Mouse (Mus musculus): ENCODE results near the gene Polr1e.

DNA sequence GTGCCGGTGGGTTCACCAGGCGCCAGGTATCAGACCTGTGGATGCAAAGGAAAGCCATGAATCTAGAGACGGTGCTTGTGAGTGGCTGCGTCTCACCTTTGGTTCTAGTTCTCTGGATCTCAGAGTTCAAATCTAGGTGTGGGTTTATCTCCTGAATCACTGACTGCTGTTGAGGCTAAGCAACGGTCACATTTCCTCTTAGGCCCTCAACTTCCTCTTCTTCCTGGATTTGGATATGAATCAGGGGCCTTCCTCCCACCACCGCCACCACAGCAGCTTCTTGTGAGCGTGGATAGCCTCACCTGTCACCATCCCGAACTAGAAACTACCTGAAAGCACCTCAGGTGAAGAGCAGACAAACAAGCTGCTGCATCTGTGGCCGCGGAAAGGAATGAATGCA, 17.7 kb downstream of the Polr1e start:
- TF ChIP-seq POLR2A (IDR thresholded peaks at IDR 0.05; ENCODE audit: borderline replicate concordance, insufficient read depth, low read length) (no peak), CTCF (IDR thresholded peaks at IDR 0.05; ENCODE audit: borderline replicate concordance, insufficient read depth, low read depth, low read length) (no peak)

Data from cerebellum, adult 2 months (tissue).